Mouse (Mus musculus) G1E (cell line): ENCODE measurements at regions not wholly inside any gene's neighbourhood (a gene's known extent, or its start where the extent isn't known, plus 50 kb on each side); places are given as distances from the start of the nearest gene placed in this dataset.

Experiments used
- CTCF ChIP-seq: IDR thresholded peaks from 2 replicates; pipeline ENCODE4 v1.5.1; 2012; ENCODE audit warnings: low read depth, low read length, inconsistent platforms, mixed read lengths
- GATA2 ChIP-seq: IDR thresholded peaks from 2 replicates; pipeline ENCODE4 v1.6.1; 2012; ENCODE audit warnings: low read depth, low read length, inconsistent platforms, borderline replicate concordance

DNA sequence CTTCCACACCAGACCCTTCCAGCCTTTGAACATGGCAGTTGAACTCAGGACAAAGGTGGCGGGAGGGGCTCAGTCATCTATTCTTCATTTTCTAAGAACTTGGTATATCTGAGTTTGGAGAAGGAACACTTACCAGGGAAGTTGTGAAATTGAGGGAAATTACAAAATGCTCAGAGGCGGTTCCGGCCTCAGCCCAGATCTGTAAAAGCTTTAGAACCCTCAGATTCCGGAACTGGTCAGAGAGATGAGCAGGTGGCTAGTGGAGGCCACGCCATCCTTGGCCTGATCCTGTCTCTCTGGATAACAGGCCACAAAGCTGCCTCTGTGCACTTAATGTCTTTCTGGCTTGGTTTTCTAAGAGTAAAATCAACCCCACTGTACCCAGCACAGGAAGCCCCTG, 145.6 kb upstream of the Spdye4c start:
- no peak for TF ChIP-seq CTCF
- no peak for TF ChIP-seq GATA2
